Mouse (Mus musculus): Measurements from ENCODE around the gene Vmn2r23.
"Not testable (repeated sequence)": the region's sequence is repeated elsewhere in the genome, so short reads cannot be mapped to it uniquely, and the experiment has no call there.

Gene Vmn2r23

GRCm38 (mm10) chr6:123702370-123702769, at the start of gene Vmn2r23:
Gene Vmn2r23, plus strand, starts transcription at chr6:123702670.
- DNase-seq (ENCODE audit: extremely low spot score, low spot score): no peak

GRCm38 (mm10) chr6:123657040-123657439, 45.4 kb upstream of the Vmn2r23 start:
- DNase-seq (ENCODE audit: extremely low spot score, low spot score): peak; percentile 12

GRCm38 (mm10) chr6:123696639-123697038, 5.8 kb upstream of the Vmn2r23 start:
- DNase-seq (ENCODE audit: extremely low spot score, low spot score): not testable (repeated sequence)

GRCm38 (mm10) chr6:123697213-123697612, 5.3 kb upstream of the Vmn2r23 start:
- DNase-seq (ENCODE audit: extremely low spot score, low spot score): no peak

GRCm38 (mm10) chr6:123770031-123770430, 67.6 kb downstream of the Vmn2r23 start:
- DNase-seq (ENCODE audit: extremely low spot score, low spot score): no peak

- no peak for DNase-seq (ENCODE audit: extremely low spot score, low spot score)
Measured at GRCm38 (mm10) chr6:123778579-123778978, 76.1 kb downstream of the Vmn2r23 start, which contains the start of gene Vmn2r24. Gene Vmn2r24, plus strand, starts transcription at chr6:123778879.

GRCm38 (mm10) chr6:123784857-123785256, 82.4 kb downstream of the Vmn2r23 start:
- no peak for DNase-seq (ENCODE audit: extremely low spot score, low spot score)

- DNase-seq (ENCODE audit: extremely low spot score, low spot score): no peak
Measured at GRCm38 (mm10) chr6:123793746-123794145, 91.3 kb downstream of the Vmn2r23 start.

All from neural tube, embryonic 10.5 days (tissue).